In the genomic region with DNA sequence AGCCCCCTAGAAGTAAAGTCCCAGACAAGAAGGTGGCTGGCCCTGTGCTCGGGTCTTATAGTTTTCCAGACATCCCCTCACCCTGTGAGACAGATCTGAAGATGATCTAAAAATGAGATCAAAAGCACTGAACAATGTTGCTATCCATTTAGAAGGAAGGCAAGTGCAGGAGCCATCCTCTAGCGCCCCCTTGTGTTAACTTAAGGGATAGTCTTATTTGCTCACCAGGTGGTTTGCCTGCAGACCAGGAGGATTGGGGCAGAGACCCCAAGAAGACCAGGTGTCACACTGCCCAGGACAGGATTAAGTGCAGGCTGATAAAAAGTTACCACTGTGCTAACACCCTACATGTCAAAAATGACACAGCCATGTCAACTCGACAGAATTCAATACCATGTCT, we compare ENCODE assay signal across 9 mouse cellular contexts. TPM values are rescaled to one million over a fixed set of nuclear protein-coding genes. Genes with fewer than 3 reads are reported as not detected.
DNase-seq lines count a peak whose midpoint lies in the region; ATAC-seq and TF ChIP-seq lines count a peak whose summit lies in the region.
"Had no signal": no experiment of that assay in that cellular context is flagged by ENCODE, and none has a peak within 500 bp of the region (broad histone marks: within the 10 kb centered on the region; RNA-seq: fewer than 3 reads in every experiment).

No protein-coding gene starts in this region.

- in situ Hi-C loops in Patski (cut with MboI; ENCODE audit: low pct_unique_long_range_greater_than_20kb): no loop called here

- CTCF ChIA-PET in Patski (lab: Charles Lee): interaction anchor here (0.7 to 2.9 kb wide), 8 partner anchors 20 to 333 kb away, joined by 3 to 11 read pairs (median 3); a partner anchor contains a TSS

- TF ChIP-seq CTCF in E14TG2a.4 (conservative IDR thresholded peaks at IDR 0.05; ENCODE audit: low read length) (peak; percentile 88), Patski (IDR thresholded peaks at IDR 0.05) (peak; percentile 74)
- peak; percentile 77 for TF ChIP-seq CTCF in cortical plate, adult 2 months (IDR thresholded peaks at IDR 0.05; ENCODE audit: extremely low read depth, insufficient read depth, low read length)

- H3K27me3 ChIP-seq in E14TG2a.4 (ENCODE audit: insufficient read depth, low read length): no peaks in the 10 kb centered on the region
- peaks cover 9% of the 10 kb centered on the region for H3K27me3 ChIP-seq in Patski
- H3K27me3 ChIP-seq: midbrain, embryonic 12.5 days had no signal

- H3K4me1 ChIP-seq in E14TG2a.4 (replicated peaks; ENCODE audit: low read depth, low read length): peaks cover 16% of the 10 kb centered on the region
- no peaks in the 10 kb centered on the region for H3K4me1 ChIP-seq in cortical plate, adult 2 months (ENCODE audit: control insufficient read depth, insufficient read depth, low read length)
- H3K4me1 ChIP-seq: midbrain, embryonic 12.5 days had no signal

- no peak overlapping the region for H3K27ac ChIP-seq in cortical plate, adult 2 months (ENCODE audit: insufficient read depth, low read length)
- H3K27ac ChIP-seq: midbrain, embryonic 12.5 days had no signal

- no peak for ATAC-seq in Patski

- no peak overlapping the region for H3K4me3 ChIP-seq in E14TG2a.4 (replicated peaks; ENCODE audit: low read length)
- no peak overlapping the region for H3K4me3 ChIP-seq in cortical plate, adult 2 months (ENCODE audit: insufficient read depth, low read length)
- H3K4me3 ChIP-seq: midbrain, embryonic 12.5 days had no signal

- no peaks in the 10 kb centered on the region for H3K36me3 ChIP-seq in E14TG2a.4 (ENCODE audit: insufficient read depth, low read length)
- H3K36me3 ChIP-seq: midbrain, embryonic 12.5 days had no signal

- H3K9me3 ChIP-seq in E14TG2a.4 (ENCODE audit: low read length): peaks cover 4% of the 10 kb centered on the region; the same call in 1 of the 2 replicates
- H3K9me3 ChIP-seq: midbrain, embryonic 12.5 days had no signal

- POLR2A ChIA-PET in Patski (lab: Charles Lee): no interaction called here

- no peak for TF ChIP-seq POLR2A in cortical plate, adult 2 months (IDR thresholded peaks at IDR 0.05; ENCODE audit: extremely low read depth, insufficient read depth, low read length)

- peak; percentile 59 for DNase-seq in layer of hippocampus, adult 11-12 months (ENCODE audit: low spot score)
- DNase-seq in layer of hippocampus, adult 9-11 months: no peak
- DNase-seq in Patski (ENCODE audit: low read depth, low spot score): no peak
- DNase-seq in lung, postnatal 25 days (ENCODE audit: low spot score): peak; percentile 12
- no peak for DNase-seq in frontal cortex, postnatal 10 days (ENCODE audit: low spot score in 2 of 2)
- DNase-seq in ovary, adult 18-20 months (ENCODE audit: low spot score): no peak

RNA-seq across cellular contexts. Expression of a gene that starts 58.3 kb away (rescaled TPM):
- 0.15 TPM for polyA plus RNA-seq in Patski (2021)
- polyA plus RNA-seq in cortical plate, adult 2 months (2012; rRNA removed): 129 and 131 TPM in 2 replicates

Comparison
In these comparisons a context has a peak if more than half of its experiments do, and no peak if none do; other contexts are left out.
1. DNase-seq: peak in layer of hippocampus, adult 11-12 months (single experiment) and lung, postnatal 25 days (single experiment); none in layer of hippocampus, adult 9-11 months (single experiment), Patski (single experiment), frontal cortex, postnatal 10 days (0 of 2) and ovary, adult 18-20 months (single experiment).
2. RNA of a gene that starts 58.3 kb away (polyA plus RNA-seq): 129 to 131 TPM in cortical plate, adult 2 months; 0.15 TPM in Patski (single experiment); every median in the first group is over 100 times any median in the second.
3. Peak in every context shown above with its lines, with median percentiles within 50 percentile points of each other: CTCF ChIP-seq.